Mouse (Mus musculus): ENCODE measurements around the gene Kremen1.

- TF ChIP-seq POLR2A (IDR thresholded peaks at IDR 0.05; ENCODE audit: borderline replicate concordance, control insufficient read depth, low read depth, low read length) (no peak), CTCF (IDR thresholded peaks at IDR 0.05; ENCODE audit: control insufficient read depth, insufficient read depth, low read length) (no peak)
These were observed 119.4 kb downstream of the Kremen1 start for GRCm38 (mm10) chr11:5141965-5142364.

Measured in bone marrow, adult 2 months (tissue).